Mouse (Mus musculus) embryonic facial prominence, embryonic 11.5 days (tissue): ENCODE data around the gene Hist1h3h. TPM values are rescaled to one million over a fixed set of nuclear protein-coding genes. Genes with fewer than 3 reads are reported as not detected.
"Not testable (repeated sequence)": the region's sequence is repeated elsewhere in the genome, so short reads cannot be mapped to it uniquely, and the experiment has no call there.

ENCODE experiments used
- ATAC-seq: fragments of 200-750 bp; cut with Nextera tagmentation; replicated peaks from 2 replicates; pipeline ENCODE4 v1.8.0; 2017; ENCODE audit warnings: low read depth; ENCODE audit not compliant: insufficient number of reproducible peaks, low FRiP score, low TSS enrichment
- DNase-seq: peaks from one replicate; pipeline ENCODE4 v3.0.0-alpha.2; 2015; ENCODE audit warnings: low spot score
- H3K27ac ChIP-seq: fragments of 300-500 bp; sonication (generic); replicated peaks from 2 replicates; pipeline ENCODE4 v1.5.1; 2014; ENCODE audit warnings: mild to moderate bottlenecking, low read depth, low read length, control low read depth
- H3K27me3 ChIP-seq: fragments of 300-500 bp; sonication (generic); 2 replicates; pipeline ENCODE4 v1.6.1; 2014; ENCODE audit warnings: mild to moderate bottlenecking, low read length, moderate library complexity, mixed read lengths; ENCODE audit not compliant: control insufficient read depth, insufficient read depth
- H3K36me3 ChIP-seq: fragments of 300-500 bp; sonication (generic); replicated peaks from 2 replicates; pipeline ENCODE4 v1.6.1; 2014; ENCODE audit warnings: low read depth, mild to moderate bottlenecking, low read length, moderate library complexity, mixed read lengths; ENCODE audit not compliant: control insufficient read depth, insufficient read depth
- H3K4me1 ChIP-seq: fragments of 300-500 bp; sonication (generic); 2 replicates; pipeline ENCODE4 v1.6.1; 2014; ENCODE audit warnings: low read length, mixed read lengths; ENCODE audit not compliant: control insufficient read depth, insufficient read depth
- H3K4me2 ChIP-seq: fragments of 300-500 bp; sonication (generic); 2 replicates; pipeline ENCODE4 v1.6.1; 2014; ENCODE audit warnings: low read depth, mild to moderate bottlenecking, control low read depth, low read length, moderate library complexity
- H3K4me3 ChIP-seq: fragments of 300-500 bp; sonication (generic); 2 replicates; pipeline ENCODE4 v1.5.1; 2014; ENCODE audit warnings: low read depth, low read length, control low read depth
- H3K9ac ChIP-seq: fragments of 300-500 bp; sonication (generic); replicated peaks from 2 replicates; pipeline ENCODE4 v1.6.1; 2014; ENCODE audit warnings: mild to moderate bottlenecking, control low read depth, low read length
- H3K9me3 ChIP-seq: fragments of 300-500 bp; sonication (generic); replicated peaks from 2 replicates; pipeline ENCODE4 v1.6.1; 2016; ENCODE audit warnings: mild to moderate bottlenecking, low read length, inconsistent platforms, mixed read lengths; ENCODE audit not compliant: control insufficient read depth
- WGBS: fragments of 180-500 bp; shearing (Covaris S2); extraction: QIAGEN DNeasy Blood & Tissue Kit; methylation state at CpG from one replicate; pipeline ENCODE4 v1.1.7; 2014; 5-methylcytosine and 5-hydroxymethylcytosine counted together
- polyA plus RNA-seq: library from polyadenylated mRNA; unstranded; fragments of >200 nt; fragmentation: Nextera tagmentation; extraction: Ambion mirVana; gene quantifications from 2 replicates; pipeline ENCODE4 v1.2.1, GENCODE M21; 2014

Hist1h3h gene
- polyA plus RNA-seq, 1 experiment from 2014 or later = 14.7 TPM

- ATAC-seq = no peak
- no peaks in the 10 kb centered on the region for H3K27me3 ChIP-seq
- no peaks in the 10 kb centered on the region for H3K4me1 ChIP-seq
- H3K27ac ChIP-seq = peak overlapping the region; percentile 86
- H3K4me3 ChIP-seq = peak overlapping the region; percentile 50
- H3K9ac ChIP-seq = peak overlapping the region; percentile 73
- WGBS = 1% methylated on average over 7 of the region's 7 CpGs
- H3K36me3 ChIP-seq = no peaks in the 10 kb centered on the region
- DNase-seq = peak; percentile 81
- H3K4me2 ChIP-seq = peak overlapping the region; percentile 70
- no peaks in the 10 kb centered on the region for H3K9me3 ChIP-seq
These were observed 2.7 kb upstream of the Hist1h3h start for GRCm38 (mm10) chr13:21714725-21715124.

DNA sequence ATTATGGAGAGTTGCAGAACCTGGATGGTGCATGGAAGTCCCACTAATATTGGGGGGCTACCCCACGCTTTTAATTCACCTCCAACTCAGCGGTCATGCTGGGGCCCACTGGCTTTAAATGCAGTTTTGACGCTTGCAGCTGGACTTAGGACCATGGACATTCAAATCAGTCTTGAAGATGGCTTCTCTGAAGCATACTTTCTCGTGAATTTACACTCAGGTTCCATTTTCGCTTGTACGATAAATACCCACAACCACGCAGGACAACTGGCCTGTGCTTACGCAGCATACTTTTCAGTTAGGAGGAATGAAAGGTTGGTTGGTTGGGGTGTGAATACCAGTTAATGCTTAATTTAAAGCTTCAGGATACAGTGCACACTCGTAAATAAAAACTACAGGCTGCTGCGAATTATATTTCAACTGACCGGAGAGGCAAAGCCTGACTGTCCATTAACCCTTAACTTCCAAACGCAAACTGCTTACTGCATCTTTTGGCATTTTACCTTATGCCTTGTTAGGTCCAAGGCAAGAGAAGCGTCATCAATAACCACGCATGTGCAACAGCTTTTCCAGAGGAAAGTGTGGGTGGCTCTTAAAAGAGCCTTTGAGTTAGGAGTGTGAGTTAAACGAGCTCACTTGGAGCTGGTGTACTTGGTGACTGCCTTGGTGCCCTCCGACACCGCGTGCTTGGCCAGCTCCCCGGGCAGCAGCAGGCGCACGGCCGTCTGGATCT is 2.2 kb upstream of the Hist1h3h start:
- H3K4me1 ChIP-seq = no peaks in the 10 kb centered on the region
- H3K36me3 ChIP-seq = no peaks in the 10 kb centered on the region
- H3K9ac ChIP-seq = peak overlapping the region; percentile 73
- H3K4me2 ChIP-seq = peak overlapping the region; percentile 70
- H3K4me3 ChIP-seq = peak overlapping the region; percentile 50
- H3K27ac ChIP-seq = peak overlapping the region; percentile 86
- no peak for ATAC-seq
- no peaks in the 10 kb centered on the region for H3K9me3 ChIP-seq
- DNase-seq = peak; percentile 58
- H3K27me3 ChIP-seq = no peaks in the 10 kb centered on the region
- WGBS = 1% methylated on average over 21 of the region's 22 CpGs

DNA sequence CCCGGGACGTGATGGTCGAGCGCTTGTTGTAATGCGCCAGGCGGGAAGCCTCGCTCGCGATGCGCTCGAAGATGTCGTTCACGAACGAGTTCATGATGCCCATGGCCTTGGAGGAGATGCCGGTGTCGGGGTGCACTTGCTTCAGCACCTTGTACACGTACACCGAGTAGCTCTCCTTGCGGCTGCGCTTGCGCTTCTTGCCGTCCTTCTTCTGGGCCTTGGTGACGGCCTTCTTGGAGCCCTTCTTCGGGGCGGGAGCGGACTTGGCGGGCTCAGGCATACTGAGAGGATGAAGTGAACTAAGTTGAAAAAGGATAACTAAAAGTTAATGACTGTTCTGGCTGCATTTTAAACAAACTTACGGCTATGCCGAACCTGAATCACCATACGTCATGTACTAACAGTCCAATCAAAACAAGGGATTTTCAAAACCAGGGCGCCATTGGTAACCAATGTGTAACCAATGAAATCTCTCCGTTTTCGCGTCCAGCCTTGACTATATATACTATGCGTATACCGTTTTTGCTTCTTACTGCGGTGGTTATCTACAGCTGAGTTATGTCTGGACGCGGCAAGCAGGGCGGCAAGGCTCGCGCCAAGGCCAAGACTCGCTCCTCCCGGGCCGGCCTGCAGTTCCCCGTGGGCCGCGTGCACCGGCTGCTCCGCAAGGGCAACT is 1.5 kb upstream of the Hist1h3h start, which contains the start of the genes Hist1h2bl and Hist1h2ai:
TSS of gene Hist1h2bl (minus strand) at position 280 of the 676 bp plus-strand sequence.
TSS of gene Hist1h2ai (plus strand) at position 559 of the 676 bp plus-strand sequence.
- peak; percentile 90 for ATAC-seq
- WGBS = 0% methylated on average over 23 of the region's 50 CpGs
- H3K9me3 ChIP-seq, H3K27me3 ChIP-seq, H3K4me1 ChIP-seq, H3K36me3 ChIP-seq: not testable (repeated sequence)
- Histone ChIP-seq H3K27ac (peak within 1 kb of the TSS; percentile 96), H3K9ac (peak within 1 kb of the TSS; percentile 85), H3K4me3 (peak within 1 kb of the TSS; percentile 50), H3K4me2 (peak within 1 kb of the TSS; percentile 82)
- peak; percentile 96 for DNase-seq

- ATAC-seq (peak; percentile 3), DNase-seq (peak; percentile 71)
- H3K36me3 ChIP-seq, H3K4me1 ChIP-seq, H3K27me3 ChIP-seq, H3K9me3 ChIP-seq: not testable (repeated sequence)
- H3K4me3 ChIP-seq = peak overlapping the region; percentile 50
- peak overlapping the region; percentile 96 for H3K27ac ChIP-seq
- under 1% methylated on average over 9 of the region's 38 CpGs for WGBS
- peak overlapping the region; percentile 85 for H3K9ac ChIP-seq
- peak overlapping the region; percentile 82 for H3K4me2 ChIP-seq
These were observed 693 bp upstream of the Hist1h3h start for GRCm38 (mm10) chr13:21716540-21717391.

DNA sequence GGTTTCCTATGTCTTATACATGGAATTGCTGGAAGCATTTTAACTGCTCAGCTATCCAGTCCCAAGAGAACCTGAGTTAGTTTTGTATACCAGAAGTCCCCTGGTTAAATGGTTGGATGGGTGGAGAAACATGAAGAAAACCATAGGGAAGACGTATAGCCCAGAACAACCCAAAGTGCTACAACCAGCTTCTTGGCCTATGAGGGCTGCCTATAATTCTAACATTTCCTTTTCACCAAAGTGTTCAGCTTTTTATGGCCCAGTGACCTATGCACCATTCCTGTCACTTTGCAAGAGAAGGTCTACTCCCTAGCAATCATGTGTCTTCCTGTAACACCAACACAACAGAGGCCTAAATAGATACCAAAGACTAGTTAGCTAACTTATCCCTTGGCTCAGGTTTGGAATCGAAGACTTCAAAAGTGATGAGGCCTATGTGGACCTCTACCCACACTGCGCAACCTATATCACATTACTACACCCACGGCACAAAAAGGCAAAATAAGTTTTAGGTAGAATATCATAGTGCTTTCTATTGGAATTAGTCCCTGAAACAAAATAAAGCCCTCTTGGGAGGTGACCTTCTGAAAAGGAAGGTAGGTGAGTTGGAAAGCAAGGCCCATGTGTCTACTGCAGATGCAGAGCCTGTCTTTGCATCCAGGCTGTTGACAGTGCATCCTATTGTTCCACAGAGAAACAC is 1.1 kb downstream of the Hist1h3h start:
- no peaks in the 10 kb centered on the region for H3K27me3 ChIP-seq
- H3K4me3 ChIP-seq = peak overlapping the region; percentile 50
- H3K9me3 ChIP-seq = no peaks in the 10 kb centered on the region
- H3K36me3 ChIP-seq = no peaks in the 10 kb centered on the region
- ATAC-seq = no peak
- no peaks in the 10 kb centered on the region for H3K4me1 ChIP-seq
- peak; percentile 55 for DNase-seq
- peak overlapping the region; percentile 78 for H3K9ac ChIP-seq
- H3K27ac ChIP-seq = peak overlapping the region; percentile 89
- peak overlapping the region; percentile 70 for H3K4me2 ChIP-seq
- WGBS = 44% methylated on average over 4 of the region's 4 CpGs

GRCm38 (mm10) chr13:21721107-21721756 is 3.8 kb downstream of the Hist1h3h start:
- H3K27me3 ChIP-seq, H3K36me3 ChIP-seq, H3K9me3 ChIP-seq, ATAC-seq, H3K4me1 ChIP-seq: not testable (repeated sequence)
- peak overlapping the region; percentile 72 for H3K9ac ChIP-seq
- H3K4me2 ChIP-seq = peak overlapping the region; percentile 71
- DNase-seq = peak; percentile 54
- peak overlapping the region; percentile 31 for H3K4me3 ChIP-seq
- peak overlapping the region; percentile 92 for H3K27ac ChIP-seq
- WGBS = 2% methylated on average over 13 of the region's 44 CpGs

GRCm38 (mm10) chr13:21721757-21722372 is 4.4 kb downstream of the Hist1h3h start, which contains the start of gene Hist1h2bm:
Hist1h2bm (plus strand) TSS chr13:21722044.
- H3K36me3 ChIP-seq, H3K4me1 ChIP-seq, H3K27me3 ChIP-seq, H3K9me3 ChIP-seq: not testable (repeated sequence)
- DNase-seq (peak; percentile 94), ATAC-seq (peak; percentile 96)
- H3K27ac ChIP-seq = peak within 1 kb of the TSS; percentile 92
- WGBS = under 1% methylated on average over 31 of the region's 37 CpGs
- peak within 1 kb of the TSS; percentile 72 for H3K9ac ChIP-seq
- peak within 1 kb of the TSS; percentile 71 for H3K4me2 ChIP-seq
- peak within 1 kb of the TSS; percentile 33 for H3K4me3 ChIP-seq
